Mouse (Mus musculus) brain, embryonic 14.5 days (tissue): ENCODE measurements around the gene Gm3012.
"Not testable (repeated sequence)": the region's sequence is repeated elsewhere in the genome, so short reads cannot be mapped to it uniquely, and the experiment has no call there.

ENCODE experiments used
- CTCF ChIP-seq: fragments of 200-500 bp; IDR thresholded peaks from 2 replicates; pipeline ENCODE4 v1.5.1; 2012; ENCODE audit warnings: inconsistent platforms, mild to moderate bottlenecking, moderate library complexity, borderline replicate concordance; ENCODE audit not compliant: insufficient read depth, insufficient read length; ENCODE audit errors: extremely low read depth
- POLR2A ChIP-seq: fragments of 200-500 bp; IDR thresholded peaks from 2 replicates; pipeline ENCODE4 v1.6.1; 2012; ENCODE audit warnings: mild to moderate bottlenecking, inconsistent platforms, borderline replicate concordance; ENCODE audit not compliant: poor library complexity, insufficient read depth, insufficient read length, severe bottlenecking; ENCODE audit errors: extremely low read depth

DNA sequence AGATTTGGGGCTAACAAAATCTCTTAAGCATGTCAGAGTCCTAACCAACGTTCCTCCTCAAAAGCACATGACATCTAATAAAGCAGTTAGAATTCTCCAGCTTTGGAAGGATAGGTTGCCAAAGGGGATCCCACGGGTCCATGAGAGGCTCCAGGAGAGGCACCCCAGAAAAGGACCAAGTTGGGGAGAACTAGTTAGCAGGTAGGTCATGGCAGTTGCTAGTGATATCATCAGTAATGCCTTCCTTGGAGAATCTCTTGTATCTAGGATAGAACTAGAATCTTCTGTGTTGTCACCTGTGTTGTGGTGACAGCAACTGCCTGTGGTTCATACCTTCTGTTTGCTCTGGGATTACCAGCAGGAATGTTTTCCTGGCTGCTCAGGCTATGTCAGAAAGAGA, at the start of gene Gm3012:
- not testable (repeated sequence) for TF ChIP-seq CTCF, POLR2A
